Mouse (Mus musculus): ENCODE data around the gene Adamts17.

DNA sequence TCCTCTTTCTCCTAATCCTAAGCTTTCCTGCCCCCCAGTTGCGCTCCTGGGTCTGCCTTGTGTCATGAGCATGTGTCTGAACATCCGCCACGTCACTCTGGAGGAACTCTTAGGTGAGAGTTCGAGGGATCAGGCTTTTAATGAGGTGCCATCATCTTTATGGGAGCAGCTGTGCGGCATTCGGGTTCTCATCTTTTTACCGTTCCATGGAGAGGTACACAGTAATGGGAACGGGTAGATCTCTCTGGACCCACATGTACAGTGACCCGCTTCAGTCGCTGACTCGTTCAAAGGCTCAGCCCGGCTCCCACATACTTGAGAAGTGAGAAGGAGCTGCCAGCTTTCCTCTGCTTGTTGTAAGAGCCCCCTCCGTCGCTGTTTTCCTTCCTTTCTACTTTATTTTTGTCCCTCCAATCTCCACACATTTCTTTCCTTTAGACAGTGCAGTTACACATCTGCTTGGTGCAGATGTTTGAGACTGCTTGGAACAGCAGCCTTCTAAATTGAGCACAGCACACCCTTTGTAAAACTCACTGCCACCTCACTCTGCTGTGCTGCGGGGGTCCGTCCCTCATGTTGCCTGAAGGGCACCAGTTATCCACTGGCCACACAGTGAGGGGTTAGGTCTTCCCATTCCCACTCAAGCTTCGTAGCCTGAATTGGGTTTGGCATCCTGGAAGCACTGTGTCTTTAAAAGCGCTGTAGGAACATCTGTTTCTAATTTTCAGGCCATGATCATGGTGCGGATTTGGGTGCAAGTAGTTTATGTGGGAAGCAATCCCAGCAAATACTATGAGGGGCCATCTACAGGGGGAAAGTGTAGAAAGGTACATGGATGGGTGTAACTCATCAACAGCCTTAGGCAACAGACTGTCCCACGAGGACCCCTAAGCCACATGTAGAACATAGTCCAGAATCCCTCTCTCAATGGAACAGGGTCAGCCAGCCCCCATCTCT is 186.9 kb downstream of the Adamts17 start:
- TF ChIP-seq POLR2A (IDR thresholded peaks at IDR 0.05; ENCODE audit: insufficient read depth, low read length) = no peak
- TF ChIP-seq CTCF (IDR thresholded peaks at IDR 0.05; ENCODE audit: low read depth, low read length) = no peak

All from ES-Bruce4 (cell line).